Mouse (Mus musculus): ENCODE results near the gene Ccdc54.

DNA sequence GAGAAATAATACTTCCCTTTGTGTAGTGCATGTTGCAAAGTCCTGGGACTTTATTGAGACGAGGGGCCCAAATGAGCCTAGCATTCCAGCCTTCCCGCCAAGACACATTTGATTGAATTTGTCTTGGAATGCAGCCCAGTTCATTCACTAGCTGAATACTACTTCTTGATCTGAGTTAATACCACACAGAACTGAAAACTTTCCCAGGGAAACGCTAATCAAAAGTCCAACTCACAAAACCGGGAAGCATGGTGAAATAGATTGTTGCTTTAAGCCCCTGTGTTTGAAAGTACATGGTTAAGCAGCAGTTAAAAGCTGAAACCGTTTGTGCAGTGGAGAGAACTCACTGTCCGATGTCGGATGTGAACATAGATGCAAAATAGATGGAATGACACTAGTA, 24.6 kb upstream of the Ccdc54 start:
- no peak for TF ChIP-seq EP300 (IDR thresholded peaks at IDR 0.05; ENCODE audit: low read length)
- TF ChIP-seq CTCF (conservative IDR thresholded peaks at IDR 0.05 in 1 of 2, IDR thresholded peaks at IDR 0.05 in 1 of 2; ENCODE audit: low read depth in 2 of 2, low read length in 2 of 2), result no peak
- TF ChIP-seq POLR2A (IDR thresholded peaks at IDR 0.05; ENCODE audit: low read depth, low read length), result no peak
- no peak for TF ChIP-seq HCFC1 (IDR thresholded peaks at IDR 0.05; ENCODE audit: low read depth, low read length)
- no peak for TF ChIP-seq IRF4 (IDR thresholded peaks at IDR 0.05; ENCODE audit: low read depth, low read length)
- no peak for TF ChIP-seq CHD2 (IDR thresholded peaks at IDR 0.05; ENCODE audit: low read length)
- TF ChIP-seq RCOR1 (conservative IDR thresholded peaks at IDR 0.05; ENCODE audit: low read depth, low read length), result no peak
- TF ChIP-seq BHLHE40 (IDR thresholded peaks at IDR 0.05; ENCODE audit: low read depth, low read length), result no peak
- TF ChIP-seq TBP (conservative IDR thresholded peaks at IDR 0.05; ENCODE audit: low read depth, low read length), result no peak
- TF ChIP-seq ETS1 (conservative IDR thresholded peaks at IDR 0.05; ENCODE audit: low read depth, low read length), result no peak
- no peak for TF ChIP-seq ZC3H11A (IDR thresholded peaks at IDR 0.05; ENCODE audit: low read depth, low read length)
- TF ChIP-seq JUND (conservative IDR thresholded peaks at IDR 0.05; ENCODE audit: low read depth, low read length), result no peak

Measured in CH12.LX (cell line).